Mouse (Mus musculus): ENCODE results near the gene Qsox2. TPM values are rescaled to one million over a fixed set of nuclear protein-coding genes. Genes with fewer than 3 reads are reported as not detected.

Qsox2 gene
- total RNA-seq (2014; rRNA removed; ENCODE audit: low replicate concordance) (8.5 and 15.3 TPM in 2 replicates), polyA plus RNA-seq (2015; fragmentation: Nextera tagmentation; extraction: Ambion mirVana) (7.5 and 8.2 TPM in 2 replicates)

DNA sequence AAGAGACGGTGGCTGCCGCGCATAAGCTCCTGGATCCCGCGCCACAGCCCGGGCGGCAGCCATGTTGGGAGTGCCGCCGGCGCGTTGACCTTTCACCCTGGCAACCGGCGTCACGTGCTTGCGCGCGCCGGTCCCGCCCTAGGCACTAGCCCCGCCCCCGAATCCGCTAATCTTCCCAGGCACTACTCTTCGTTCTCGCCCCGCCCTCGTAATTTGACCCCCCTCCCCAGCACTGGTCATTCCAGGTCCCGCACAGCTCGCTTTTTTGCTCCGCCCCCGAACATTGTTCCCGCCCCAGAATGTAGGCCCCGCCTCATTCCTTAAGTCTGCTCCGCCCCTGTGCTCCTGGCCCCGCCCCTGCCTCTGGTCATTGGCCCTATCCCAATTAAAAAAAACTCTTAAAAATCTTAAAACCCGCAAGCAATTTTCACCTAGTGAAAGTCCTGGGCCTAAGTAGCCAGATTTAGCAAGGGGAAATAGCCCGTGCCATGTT lies at the start of gene Qsox2:
Gene Qsox2 (minus strand): TSS at position 236 of the 493 bp plus-strand sequence.
- Histone ChIP-seq H3K9ac (replicated peaks; ENCODE audit: low read depth, low read length) (peak within 1 kb of the TSS; percentile 76), H3K4me3 (ENCODE audit: low read depth, low read length) (peak within 1 kb of the TSS; percentile 82), H3K36me3 (replicated peaks; ENCODE audit: control insufficient read depth, insufficient read depth, low read length) (no peaks in the 10 kb centered on the region), H3K9me3 (replicated peaks; ENCODE audit: control insufficient read depth, low read length) (no peaks in the 10 kb centered on the region), H3K4me2 (ENCODE audit: low read depth, low read length) (peak within 1 kb of the TSS; percentile 95), H3K27me3 (ENCODE audit: control insufficient read depth, insufficient read depth, low read length) (no peaks in the 10 kb centered on the region), H3K27ac (ENCODE audit: low read depth) (peak within 1 kb of the TSS; percentile 70), H3K4me1 (ENCODE audit: control insufficient read depth, insufficient read depth) (peaks cover 22% of the 10 kb centered on the region)
- ATAC-seq (ENCODE audit: insufficient read depth, low read depth) (peak; percentile 94), DNase-seq (ENCODE audit: low spot score) (peak; percentile 93)
- TF ChIP-seq CTCF (IDR thresholded peaks at IDR 0.05; ENCODE audit: low read depth) (no peak), EP300 (IDR thresholded peaks at IDR 0.05; ENCODE audit: low read depth) (no peak)
- 3% methylated on average over 35 of the region's 36 CpGs for WGBS

DNA sequence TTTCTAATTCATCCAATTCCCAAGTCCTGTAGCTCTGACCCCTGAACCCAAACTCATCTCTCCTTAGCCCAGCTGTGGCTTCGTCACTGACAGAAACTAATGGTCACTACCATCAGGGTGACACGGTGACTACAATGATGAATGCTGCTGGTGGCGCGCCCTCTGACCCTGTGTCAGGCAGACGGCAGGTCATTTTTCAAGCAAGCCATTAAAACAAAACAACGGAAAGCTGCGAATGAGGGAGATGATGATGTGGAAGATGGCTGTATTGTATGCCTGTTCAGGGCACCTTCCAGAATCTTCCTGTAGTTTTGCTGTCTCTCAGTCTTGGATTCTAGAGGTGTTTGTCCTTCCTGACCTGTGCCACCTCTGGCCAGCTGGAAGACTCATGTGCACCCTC lies 49.1 kb upstream of the Qsox2 start:
- Histone ChIP-seq H3K36me3 (replicated peaks; ENCODE audit: control insufficient read depth, insufficient read depth, low read length) (no peaks in the 10 kb centered on the region), H3K4me2 (ENCODE audit: low read depth, low read length) (no peak overlapping the region), H3K4me3 (ENCODE audit: low read depth, low read length) (no peak overlapping the region), H3K27ac (ENCODE audit: low read depth) (no peak overlapping the region), H3K9ac (replicated peaks; ENCODE audit: low read depth, low read length) (no peak overlapping the region), H3K4me1 (ENCODE audit: control insufficient read depth, insufficient read depth) (no peaks in the 10 kb centered on the region), H3K9me3 (replicated peaks; ENCODE audit: control insufficient read depth, low read length) (no peaks in the 10 kb centered on the region), H3K27me3 (ENCODE audit: control insufficient read depth, insufficient read depth, low read length) (no peaks in the 10 kb centered on the region)
- DNase-seq (ENCODE audit: low spot score) (no peak), ATAC-seq (ENCODE audit: insufficient read depth, low read depth) (no peak)
- WGBS: 81% methylated on average over 7 of the region's 7 CpGs
- TF ChIP-seq EP300 (IDR thresholded peaks at IDR 0.05; ENCODE audit: low read depth) (no peak), CTCF (IDR thresholded peaks at IDR 0.05; ENCODE audit: low read depth) (no peak)

DNA sequence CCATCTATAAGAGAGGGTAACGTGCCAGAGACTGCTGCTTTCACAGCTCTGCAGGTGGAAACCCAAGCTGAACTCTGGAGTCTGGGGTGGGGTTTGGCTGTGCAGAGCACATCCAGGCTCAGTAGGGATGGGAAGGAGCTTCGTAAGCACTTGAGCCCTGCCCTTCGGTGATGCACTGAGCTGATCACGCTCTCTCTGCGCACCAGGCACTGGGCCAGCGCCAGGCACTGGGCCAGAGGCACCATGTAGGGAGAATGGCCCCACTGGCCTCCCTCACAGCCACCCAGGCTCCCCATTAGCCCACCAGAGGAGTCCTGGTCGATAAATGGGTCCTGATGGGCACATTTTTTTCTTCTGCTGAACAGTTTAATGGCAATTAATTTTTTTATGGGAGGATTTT lies 48.5 kb upstream of the Qsox2 start:
- Histone ChIP-seq H3K27me3 (ENCODE audit: control insufficient read depth, insufficient read depth, low read length) (no peaks in the 10 kb centered on the region), H3K36me3 (replicated peaks; ENCODE audit: control insufficient read depth, insufficient read depth, low read length) (no peaks in the 10 kb centered on the region), H3K9me3 (replicated peaks; ENCODE audit: control insufficient read depth, low read length) (no peaks in the 10 kb centered on the region), H3K9ac (replicated peaks; ENCODE audit: low read depth, low read length) (no peak overlapping the region), H3K4me2 (ENCODE audit: low read depth, low read length) (no peak overlapping the region), H3K27ac (ENCODE audit: low read depth) (no peak overlapping the region), H3K4me1 (ENCODE audit: control insufficient read depth, insufficient read depth) (no peaks in the 10 kb centered on the region), H3K4me3 (ENCODE audit: low read depth, low read length) (no peak overlapping the region)
- WGBS: 47% methylated on average over 7 of the region's 7 CpGs
- DNase-seq (ENCODE audit: low spot score) (peak; percentile 29), ATAC-seq (ENCODE audit: insufficient read depth, low read depth) (peak; percentile 70)
- no peak for TF ChIP-seq EP300 (IDR thresholded peaks at IDR 0.05; ENCODE audit: low read depth)
- TF ChIP-seq CTCF (IDR thresholded peaks at IDR 0.05; ENCODE audit: low read depth): no peak

DNA sequence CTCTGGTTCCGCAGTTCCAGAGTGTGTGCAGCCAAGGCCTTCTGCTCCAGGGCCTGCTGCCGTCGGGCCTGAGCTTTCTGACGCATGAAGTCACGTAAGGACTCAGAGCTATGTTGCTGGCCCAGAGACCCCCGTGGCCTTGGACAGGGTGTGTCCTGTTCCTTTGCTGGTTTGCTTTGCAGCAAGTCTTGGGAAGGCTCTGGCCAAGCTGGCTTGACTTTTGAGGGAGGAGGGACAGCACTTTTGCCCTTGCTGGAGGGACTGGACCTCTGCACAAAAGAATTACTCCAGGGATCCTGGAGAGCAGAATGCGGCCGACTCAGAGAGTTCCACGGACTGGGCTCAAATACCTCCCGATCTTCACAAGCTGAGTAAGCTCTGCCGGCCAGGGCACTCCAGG lies 43.3 kb upstream of the Qsox2 start:
- TF ChIP-seq EP300 (IDR thresholded peaks at IDR 0.05; ENCODE audit: low read depth) (no peak), CTCF (IDR thresholded peaks at IDR 0.05; ENCODE audit: low read depth) (no peak)
- Histone ChIP-seq H3K36me3 (replicated peaks; ENCODE audit: control insufficient read depth, insufficient read depth, low read length) (no peaks in the 10 kb centered on the region), H3K27ac (ENCODE audit: low read depth) (no peak overlapping the region), H3K4me1 (ENCODE audit: control insufficient read depth, insufficient read depth) (no peaks in the 10 kb centered on the region), H3K9me3 (replicated peaks; ENCODE audit: control insufficient read depth, low read length) (no peaks in the 10 kb centered on the region), H3K4me3 (ENCODE audit: low read depth, low read length) (no peak overlapping the region), H3K27me3 (ENCODE audit: control insufficient read depth, insufficient read depth, low read length) (no peaks in the 10 kb centered on the region), H3K9ac (replicated peaks; ENCODE audit: low read depth, low read length) (no peak overlapping the region), H3K4me2 (ENCODE audit: low read depth, low read length) (no peak overlapping the region)
- 75% methylated on average over 11 of the region's 11 CpGs for WGBS
- ATAC-seq (ENCODE audit: insufficient read depth, low read depth) (no peak), DNase-seq (ENCODE audit: low spot score) (no peak)

DNA sequence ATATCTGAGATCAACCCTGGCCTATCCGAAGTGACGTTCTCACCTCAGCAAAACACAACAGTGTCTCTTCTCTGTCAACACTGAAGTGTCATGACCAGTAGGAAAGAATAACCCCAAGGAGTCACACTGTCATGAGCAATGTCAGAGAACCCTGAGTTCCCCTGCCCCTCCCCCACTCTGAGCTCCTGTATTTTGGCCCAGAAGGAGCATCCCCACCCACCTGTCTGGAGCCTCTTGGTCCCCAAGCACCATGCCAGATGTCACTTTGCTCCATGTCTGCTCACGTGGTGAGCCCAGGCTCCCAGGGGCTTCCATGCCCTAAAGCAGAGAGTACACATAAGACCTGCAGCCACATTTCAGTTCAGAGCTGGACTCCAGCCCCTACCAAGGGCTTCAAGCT lies 42.4 kb upstream of the Qsox2 start:
- no peak overlapping the region for H3K9ac ChIP-seq (replicated peaks; ENCODE audit: low read depth, low read length)
- no peaks in the 10 kb centered on the region for H3K27me3 ChIP-seq (ENCODE audit: control insufficient read depth, insufficient read depth, low read length)
- no peaks in the 10 kb centered on the region for H3K9me3 ChIP-seq (replicated peaks; ENCODE audit: control insufficient read depth, low read length)
- WGBS: 70% methylated on average over 3 of the region's 3 CpGs
- TF ChIP-seq EP300 (IDR thresholded peaks at IDR 0.05; ENCODE audit: low read depth): no peak
- TF ChIP-seq CTCF (IDR thresholded peaks at IDR 0.05; ENCODE audit: low read depth): no peak
- no peaks in the 10 kb centered on the region for H3K36me3 ChIP-seq (replicated peaks; ENCODE audit: control insufficient read depth, insufficient read depth, low read length)
- DNase-seq (ENCODE audit: low spot score) (no peak), ATAC-seq (ENCODE audit: insufficient read depth, low read depth) (no peak)
- no peak overlapping the region for H3K4me3 ChIP-seq (ENCODE audit: low read depth, low read length)
- H3K4me2 ChIP-seq (ENCODE audit: low read depth, low read length): no peak overlapping the region
- no peaks in the 10 kb centered on the region for H3K4me1 ChIP-seq (ENCODE audit: control insufficient read depth, insufficient read depth)
- no peak overlapping the region for H3K27ac ChIP-seq (ENCODE audit: low read depth)

DNA sequence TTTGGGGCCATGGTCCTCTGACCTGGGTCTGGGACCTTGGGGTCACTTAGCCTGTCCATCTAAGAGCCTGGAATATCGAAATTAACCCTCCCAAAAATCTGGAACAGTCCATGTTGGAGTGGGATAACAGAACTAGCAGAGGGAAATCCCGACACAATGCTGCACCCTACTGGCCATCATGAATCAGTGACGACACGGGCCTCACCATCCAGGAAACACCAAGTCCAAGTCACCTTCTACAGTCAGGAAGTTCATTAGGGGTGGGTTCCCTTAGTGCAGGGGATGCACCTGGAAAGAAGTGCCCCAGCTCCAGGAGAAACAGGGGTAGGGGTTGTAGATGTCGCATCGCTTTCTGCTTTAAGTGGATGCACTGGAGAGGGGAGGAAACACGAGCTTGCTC lies 36.3 kb upstream of the Qsox2 start:
- DNase-seq (ENCODE audit: low spot score) (peak; percentile 52), ATAC-seq (ENCODE audit: insufficient read depth, low read depth) (peak; percentile 64; the same call in 1 of the 2 replicates)
- no peaks in the 10 kb centered on the region for H3K4me1 ChIP-seq (ENCODE audit: control insufficient read depth, insufficient read depth)
- no peak overlapping the region for H3K9ac ChIP-seq (replicated peaks; ENCODE audit: low read depth, low read length)
- no peaks in the 10 kb centered on the region for H3K36me3 ChIP-seq (replicated peaks; ENCODE audit: control insufficient read depth, insufficient read depth, low read length)
- H3K4me3 ChIP-seq (ENCODE audit: low read depth, low read length): no peak overlapping the region
- no peak overlapping the region for H3K27ac ChIP-seq (ENCODE audit: low read depth)
- WGBS: 22% methylated on average over 7 of the region's 7 CpGs
- TF ChIP-seq CTCF (IDR thresholded peaks at IDR 0.05; ENCODE audit: low read depth): peak; percentile 84
- TF ChIP-seq EP300 (IDR thresholded peaks at IDR 0.05; ENCODE audit: low read depth): no peak
- H3K4me2 ChIP-seq (ENCODE audit: low read depth, low read length): no peak overlapping the region
- H3K27me3 ChIP-seq (ENCODE audit: control insufficient read depth, insufficient read depth, low read length): no peaks in the 10 kb centered on the region
- no peaks in the 10 kb centered on the region for H3K9me3 ChIP-seq (replicated peaks; ENCODE audit: control insufficient read depth, low read length)

Data from heart, postnatal 0 days (tissue).